Mouse (Mus musculus) cerebellum, adult 11 months (tissue): ENCODE measurements around the gene Fos.

Experiments used
- DNase-seq: peaks from one replicate; pipeline ENCODE4 v3.0.0; 2022

Fos gene

DNA sequence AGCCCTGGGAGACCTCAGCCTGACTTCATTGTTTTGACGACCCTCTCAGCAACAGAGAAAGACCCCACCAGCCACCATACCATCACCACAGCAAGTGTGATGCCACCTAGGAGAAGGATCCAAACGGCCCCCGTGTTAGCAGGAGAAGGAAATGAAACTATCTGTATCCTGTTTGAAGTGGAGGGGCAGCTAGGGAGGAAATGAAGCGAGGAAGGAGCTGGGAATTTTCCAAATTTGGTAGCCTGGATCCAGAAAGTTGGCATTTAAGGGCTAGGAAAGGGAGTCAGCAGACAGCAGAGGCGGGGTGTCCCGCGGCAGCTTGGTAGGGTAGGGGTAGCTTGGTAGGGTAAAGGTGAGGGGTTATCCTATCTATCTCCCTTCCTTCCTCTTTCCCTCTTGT lies 10.9 kb upstream of the Fos start:
- no peak for DNase-seq

DNA sequence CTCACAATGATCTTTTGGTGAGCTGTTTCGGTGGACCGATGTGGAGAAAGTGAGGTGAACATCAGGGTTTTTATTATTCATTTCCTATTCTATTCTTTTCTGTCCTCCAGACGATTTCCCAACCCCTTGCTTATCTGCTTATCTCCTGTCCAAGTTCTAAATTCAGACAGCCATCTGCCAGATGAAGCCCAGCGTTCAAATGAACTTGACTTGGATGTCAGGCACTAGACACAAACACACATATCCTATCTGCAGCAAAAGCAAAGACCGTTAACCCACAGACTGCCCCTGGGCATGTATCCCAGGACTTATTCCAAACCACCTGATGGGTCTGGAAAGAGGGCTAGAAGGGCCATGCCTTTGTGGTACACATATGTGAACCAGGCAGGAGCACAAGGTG lies 9.3 kb upstream of the Fos start:
- no peak for DNase-seq

DNA sequence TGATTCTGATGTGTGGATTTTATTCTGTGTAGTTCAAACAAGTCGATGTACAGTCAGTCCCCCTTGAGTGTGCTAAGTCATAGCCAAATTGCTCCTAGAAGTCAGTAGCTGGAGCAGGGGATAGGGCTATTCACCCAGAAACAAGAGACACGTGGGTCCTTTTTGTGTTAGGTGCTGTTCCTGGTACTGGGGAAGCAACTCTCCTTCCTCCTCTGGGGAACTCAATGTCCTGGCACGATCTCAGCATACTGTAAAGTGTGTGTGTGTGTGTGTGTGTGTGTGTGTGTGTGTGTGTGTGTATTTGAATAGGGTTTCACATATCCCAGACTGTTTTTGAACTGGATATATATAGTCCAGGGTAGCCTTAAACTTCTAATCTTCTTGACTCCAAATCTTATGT lies 8.8 kb upstream of the Fos start:
- DNase-seq: no peak

DNA sequence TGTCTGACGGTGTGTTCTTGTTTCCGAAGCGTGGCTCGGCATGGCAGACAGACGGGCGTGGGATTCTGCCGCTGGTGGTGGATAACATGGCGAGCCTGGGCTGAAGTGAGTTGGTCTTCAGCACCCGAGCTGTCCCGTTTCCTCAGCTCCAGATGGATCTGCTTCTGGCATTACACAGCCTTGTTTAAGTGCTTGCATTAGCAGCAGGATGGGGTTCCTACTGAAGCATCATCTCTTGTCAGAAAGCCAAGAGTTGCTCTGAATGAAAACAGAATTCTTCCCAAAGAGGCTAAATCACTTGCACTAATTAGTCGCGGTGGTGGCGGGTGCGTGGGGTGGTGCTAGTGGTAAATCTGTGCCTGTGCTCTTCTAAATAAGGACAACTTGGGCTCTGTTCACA lies 5.8 kb upstream of the Fos start:
- no peak for DNase-seq

DNA sequence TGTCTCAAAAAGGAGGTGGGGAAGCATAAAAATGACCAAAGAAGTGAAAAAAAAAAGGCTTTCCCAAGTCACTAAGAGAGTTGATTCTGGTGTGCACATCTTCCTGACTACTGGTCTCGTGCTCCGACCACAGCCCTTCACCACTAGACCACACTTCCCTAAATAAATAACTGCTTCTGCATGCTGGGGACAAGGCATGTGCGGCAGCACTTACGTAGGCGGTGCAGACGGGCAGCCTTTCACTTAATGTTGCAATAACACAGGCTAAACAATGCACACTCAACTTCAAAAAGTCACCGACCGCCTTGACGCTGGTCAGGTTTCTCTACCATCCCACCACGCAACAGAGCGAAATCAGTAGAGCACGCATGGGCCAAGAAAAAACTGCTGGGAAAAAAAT lies 5.0 kb upstream of the Fos start:
- DNase-seq: no peak

DNA sequence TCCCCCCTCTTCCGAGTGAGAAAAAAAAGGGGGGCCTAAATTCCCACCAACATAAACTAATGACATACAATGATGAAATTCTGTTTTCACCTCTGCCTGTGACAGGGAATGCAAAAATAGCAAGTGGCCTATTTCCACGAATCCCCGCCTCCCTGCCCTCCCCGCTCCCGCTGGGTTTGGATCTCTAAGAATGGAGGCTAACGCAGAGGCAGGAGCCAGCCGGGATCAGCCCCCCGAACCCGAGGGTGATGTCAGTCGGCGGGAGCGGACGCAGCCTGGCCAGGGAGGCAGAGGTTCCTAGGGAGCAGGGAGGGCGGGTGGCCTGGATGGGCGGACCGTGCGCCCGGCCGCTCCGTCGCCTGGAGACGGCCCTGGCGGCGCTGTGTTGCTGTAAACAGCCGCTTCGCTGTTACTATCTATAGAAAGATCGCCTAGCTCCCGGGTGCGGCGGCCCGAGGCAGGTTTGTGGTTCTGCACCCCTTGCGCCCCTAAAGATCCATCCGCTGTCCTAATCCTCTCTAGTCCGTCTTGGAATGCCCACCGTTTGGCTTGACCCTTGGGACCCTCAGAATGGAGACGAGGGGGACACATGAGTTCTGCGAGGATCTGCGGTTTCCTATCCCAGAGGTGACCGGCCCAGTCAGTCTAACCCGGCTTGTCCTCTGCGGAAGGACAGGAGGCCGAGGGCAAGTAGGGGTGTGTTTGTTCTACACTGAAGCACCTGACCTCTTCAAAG lies 1.6 kb upstream of the Fos start:
- DNase-seq: peak; percentile 59

DNA sequence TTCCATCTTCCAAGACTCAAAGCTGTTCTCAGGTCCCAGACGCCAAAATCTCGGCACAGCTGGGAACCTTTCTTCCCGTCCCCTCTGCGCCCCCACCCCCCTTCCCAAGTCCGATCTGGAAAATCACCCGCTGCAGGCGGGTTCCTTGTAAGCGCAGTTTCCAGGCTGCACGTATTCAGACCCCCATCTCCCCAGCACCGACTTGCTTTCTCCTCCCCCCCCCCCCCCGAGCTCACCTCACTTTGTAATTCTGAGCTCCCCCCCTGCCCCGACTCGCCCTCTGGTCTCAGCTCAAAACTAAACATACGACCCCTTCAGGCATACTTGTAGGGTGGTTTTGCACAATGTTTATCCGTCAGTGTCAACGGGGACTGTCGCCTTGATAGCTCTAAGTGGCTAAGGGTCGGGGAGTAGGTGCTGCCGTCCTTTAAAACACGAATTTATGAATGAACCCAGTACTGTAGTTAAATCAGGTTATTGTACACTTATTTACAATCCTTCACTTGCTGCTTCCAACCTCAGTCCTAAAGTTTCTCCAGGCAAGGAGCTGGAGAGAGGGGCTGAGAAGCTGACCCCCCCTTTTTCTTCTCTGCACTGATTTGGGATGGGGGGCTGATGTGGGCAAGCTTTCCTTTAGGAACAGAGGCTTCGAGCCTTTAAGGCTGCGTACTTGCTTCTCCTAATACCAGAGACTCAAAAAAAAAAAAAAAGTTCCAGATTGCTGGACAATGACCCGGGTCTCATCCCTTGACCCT lies 857 bp upstream of the Fos start:
- DNase-seq: no peak

DNA sequence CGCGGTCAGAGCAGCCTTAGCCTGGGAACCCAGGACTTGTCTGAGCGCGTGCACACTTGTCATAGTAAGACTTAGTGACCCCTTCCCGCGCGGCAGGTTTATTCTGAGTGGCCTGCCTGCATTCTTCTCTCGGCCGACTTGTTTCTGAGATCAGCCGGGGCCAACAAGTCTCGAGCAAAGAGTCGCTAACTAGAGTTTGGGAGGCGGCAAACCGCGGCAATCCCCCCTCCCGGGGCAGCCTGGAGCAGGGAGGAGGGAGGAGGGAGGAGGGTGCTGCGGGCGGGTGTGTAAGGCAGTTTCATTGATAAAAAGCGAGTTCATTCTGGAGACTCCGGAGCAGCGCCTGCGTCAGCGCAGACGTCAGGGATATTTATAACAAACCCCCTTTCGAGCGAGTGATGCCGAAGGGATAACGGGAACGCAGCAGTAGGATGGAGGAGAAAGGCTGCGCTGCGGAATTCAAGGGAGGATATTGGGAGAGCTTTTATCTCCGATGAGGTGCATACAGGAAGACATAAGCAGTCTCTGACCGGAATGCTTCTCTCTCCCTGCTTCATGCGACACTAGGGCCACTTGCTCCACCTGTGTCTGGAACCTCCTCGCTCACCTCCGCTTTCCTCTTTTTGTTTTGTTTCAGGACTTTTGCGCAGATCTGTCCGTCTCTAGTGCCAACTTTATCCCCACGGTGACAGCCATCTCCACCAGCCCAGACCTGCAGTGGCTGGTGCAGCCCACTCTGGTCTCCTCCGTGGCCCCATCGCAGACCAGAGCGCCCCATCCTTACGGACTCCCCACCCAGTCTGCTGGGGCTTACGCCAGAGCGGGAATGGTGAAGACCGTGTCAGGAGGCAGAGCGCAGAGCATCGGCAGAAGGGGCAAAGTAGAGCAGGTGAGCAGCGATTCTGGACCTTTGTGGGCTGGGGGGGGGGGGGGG lies 875 bp downstream of the Fos start:
- DNase-seq: peak; percentile 63

DNA sequence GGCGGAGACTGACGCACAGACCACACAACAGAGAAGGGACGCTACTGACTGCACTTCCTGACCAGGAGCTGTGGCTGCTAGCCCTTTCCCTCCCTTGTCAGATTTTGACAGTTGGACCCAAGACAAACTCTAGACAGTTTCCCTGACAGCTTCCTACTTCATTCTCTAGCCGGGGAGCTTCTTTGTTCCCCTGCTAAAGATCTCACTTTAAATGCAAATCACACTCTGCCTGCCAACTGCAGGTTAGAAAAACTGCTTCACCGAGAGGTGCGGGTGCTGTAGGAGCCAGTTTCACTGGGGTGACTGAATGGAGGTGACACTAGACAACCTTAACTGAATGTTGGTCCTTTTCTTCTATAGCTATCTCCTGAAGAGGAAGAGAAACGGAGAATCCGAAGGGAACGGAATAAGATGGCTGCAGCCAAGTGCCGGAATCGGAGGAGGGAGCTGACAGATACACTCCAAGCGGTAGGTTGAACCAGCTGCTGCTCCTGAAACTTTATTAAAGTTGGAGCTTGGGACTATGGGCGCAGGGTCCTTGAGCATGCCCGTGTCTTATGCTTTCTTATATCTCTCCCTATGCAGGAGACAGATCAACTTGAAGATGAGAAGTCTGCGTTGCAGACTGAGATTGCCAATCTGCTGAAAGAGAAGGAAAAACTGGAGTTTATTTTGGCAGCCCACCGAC lies 1.7 kb downstream of the Fos start:
- no peak for DNase-seq

DNA sequence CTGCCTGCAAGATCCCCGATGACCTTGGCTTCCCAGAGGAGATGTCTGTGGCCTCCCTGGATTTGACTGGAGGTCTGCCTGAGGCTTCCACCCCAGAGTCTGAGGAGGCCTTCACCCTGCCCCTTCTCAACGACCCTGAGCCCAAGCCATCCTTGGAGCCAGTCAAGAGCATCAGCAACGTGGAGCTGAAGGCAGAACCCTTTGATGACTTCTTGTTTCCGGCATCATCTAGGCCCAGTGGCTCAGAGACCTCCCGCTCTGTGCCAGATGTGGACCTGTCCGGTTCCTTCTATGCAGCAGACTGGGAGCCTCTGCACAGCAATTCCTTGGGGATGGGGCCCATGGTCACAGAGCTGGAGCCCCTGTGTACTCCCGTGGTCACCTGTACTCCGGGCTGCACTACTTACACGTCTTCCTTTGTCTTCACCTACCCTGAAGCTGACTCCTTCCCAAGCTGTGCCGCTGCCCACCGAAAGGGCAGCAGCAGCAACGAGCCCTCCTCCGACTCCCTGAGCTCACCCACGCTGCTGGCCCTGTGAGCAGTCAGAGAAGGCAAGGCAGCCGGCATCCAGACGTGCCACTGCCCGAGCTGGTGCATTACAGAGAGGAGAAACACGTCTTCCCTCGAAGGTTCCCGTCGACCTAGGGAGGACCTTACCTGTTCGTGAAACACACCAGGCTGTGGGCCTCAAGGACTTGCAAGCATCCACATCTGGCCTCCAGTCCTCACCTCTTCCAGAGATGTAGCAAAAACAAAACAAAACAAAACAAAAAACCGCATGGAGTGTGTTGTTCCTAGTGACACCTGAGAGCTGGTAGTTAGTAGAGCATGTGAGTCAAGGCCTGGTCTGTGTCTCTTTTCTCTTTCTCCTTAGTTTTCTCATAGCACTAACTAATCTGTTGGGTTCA lies 2.5 kb downstream of the Fos start:
- no peak for DNase-seq

DNA sequence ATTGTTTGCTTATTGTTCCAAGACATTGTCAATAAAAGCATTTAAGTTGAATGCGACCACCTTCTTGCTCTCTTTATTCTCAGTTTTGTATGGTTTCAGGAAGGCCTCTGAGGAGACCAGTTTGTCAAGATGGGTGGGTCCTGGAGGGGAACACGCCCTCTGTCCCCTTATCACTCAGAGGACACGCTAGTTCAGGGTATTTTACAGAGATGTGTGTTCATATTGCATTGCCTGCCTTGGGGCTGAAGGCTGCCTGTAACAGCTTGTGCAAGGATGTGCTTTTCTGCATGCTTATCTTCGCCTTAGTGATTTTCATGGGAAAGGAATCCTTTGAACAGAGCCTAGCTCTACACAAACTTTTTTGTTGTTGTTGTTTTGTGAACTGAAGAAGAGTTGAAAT lies 3.5 kb downstream of the Fos start:
- no peak for DNase-seq

DNA sequence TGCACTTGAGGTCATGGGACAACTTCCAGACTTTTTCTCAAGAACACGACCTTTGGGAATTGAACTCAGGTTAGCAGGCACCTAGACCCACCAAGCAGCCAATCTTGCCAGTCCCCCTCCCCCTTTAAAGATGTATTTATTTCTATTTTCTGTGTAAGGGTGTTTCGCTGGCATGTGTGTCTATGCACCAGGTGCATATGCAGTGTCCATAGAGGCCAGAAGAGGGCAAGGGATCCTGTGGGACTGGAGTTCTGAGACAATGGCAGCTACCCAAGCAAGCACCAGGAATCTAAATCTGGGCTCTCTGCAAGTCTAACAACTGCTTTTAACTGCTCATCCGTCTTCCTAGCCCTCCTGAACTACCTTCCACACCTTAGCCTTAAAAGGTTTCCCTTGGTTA lies 4.1 kb downstream of the Fos start:
- no peak for DNase-seq

DNA sequence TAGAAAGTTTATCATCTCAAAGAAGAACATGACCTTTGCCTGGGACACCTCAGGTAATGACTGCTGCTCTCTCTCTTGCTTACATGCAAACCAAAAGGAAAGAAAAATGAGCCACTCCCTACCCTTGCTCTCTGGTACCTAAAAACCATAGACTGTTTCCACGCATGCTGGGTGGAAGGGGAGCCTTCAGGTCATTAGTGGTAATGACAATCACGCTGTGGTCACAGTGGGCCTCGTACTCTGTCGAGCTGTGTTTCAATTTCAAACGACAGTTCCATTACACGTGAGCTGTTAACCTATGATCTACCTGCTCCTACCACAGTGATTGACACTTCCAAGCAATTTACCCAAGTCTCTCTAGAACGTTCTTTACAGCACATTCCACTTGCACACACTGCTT lies 5.0 kb downstream of the Fos start:
- no peak for DNase-seq

DNA sequence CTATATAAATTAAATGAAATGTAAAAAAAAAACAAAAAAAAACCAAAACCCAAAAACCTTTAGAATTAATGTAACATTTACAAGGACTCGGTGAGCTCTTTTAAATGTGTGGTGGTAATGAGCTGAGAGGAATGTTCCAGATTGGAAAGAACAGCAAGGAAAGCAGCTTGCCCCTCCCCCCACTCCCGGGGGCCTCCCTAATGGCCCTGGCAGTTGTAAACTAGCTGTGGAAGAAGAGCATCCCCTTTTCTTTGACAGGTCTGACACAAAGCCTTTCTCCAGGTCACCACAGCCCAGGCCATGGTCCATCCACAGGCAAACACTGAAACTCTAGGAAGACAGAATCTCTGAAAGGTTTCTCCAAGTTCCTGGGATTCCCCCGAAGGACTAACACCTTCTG lies 5.5 kb downstream of the Fos start:
- no peak for DNase-seq

DNA sequence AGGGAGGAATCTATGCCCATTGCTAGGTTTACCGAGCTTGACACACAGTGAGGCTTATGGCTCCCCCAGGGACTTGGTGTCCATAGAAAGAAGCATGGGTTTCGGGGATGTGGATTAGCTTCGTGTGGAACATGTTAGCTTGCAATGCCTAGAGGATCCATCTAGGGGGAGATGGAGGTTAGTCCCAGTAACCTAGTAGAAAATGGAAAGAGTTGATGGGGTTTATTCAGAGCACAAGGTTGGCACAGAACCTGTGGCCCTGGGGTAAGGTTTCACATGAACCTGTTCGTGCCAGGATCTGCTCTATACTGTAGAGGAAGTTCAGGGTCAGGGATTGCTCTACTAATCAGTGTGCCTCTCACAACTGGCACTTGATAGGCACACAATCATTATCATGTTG lies 9.5 kb downstream of the Fos start:
- DNase-seq: no peak

DNA sequence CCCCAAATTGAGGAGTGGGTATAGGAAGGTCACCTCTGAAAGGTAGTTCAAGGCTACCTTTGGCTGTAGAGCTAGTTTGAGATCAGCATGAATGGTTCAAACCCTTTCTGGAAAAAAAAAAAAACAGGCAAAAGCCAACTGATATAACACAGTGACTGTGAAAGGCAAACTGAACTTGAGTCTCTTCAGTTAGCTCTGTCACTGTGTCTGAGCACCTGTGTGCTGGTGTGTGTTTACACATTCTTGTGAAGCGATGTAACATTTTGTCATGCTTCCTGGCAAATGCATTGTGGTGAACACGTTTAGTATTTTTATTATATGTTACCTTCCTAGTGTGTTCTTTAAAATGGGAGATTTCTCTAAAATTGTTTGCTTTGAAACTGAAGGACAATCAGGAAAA lies 11.0 kb downstream of the Fos start:
- DNase-seq: no peak

DNA sequence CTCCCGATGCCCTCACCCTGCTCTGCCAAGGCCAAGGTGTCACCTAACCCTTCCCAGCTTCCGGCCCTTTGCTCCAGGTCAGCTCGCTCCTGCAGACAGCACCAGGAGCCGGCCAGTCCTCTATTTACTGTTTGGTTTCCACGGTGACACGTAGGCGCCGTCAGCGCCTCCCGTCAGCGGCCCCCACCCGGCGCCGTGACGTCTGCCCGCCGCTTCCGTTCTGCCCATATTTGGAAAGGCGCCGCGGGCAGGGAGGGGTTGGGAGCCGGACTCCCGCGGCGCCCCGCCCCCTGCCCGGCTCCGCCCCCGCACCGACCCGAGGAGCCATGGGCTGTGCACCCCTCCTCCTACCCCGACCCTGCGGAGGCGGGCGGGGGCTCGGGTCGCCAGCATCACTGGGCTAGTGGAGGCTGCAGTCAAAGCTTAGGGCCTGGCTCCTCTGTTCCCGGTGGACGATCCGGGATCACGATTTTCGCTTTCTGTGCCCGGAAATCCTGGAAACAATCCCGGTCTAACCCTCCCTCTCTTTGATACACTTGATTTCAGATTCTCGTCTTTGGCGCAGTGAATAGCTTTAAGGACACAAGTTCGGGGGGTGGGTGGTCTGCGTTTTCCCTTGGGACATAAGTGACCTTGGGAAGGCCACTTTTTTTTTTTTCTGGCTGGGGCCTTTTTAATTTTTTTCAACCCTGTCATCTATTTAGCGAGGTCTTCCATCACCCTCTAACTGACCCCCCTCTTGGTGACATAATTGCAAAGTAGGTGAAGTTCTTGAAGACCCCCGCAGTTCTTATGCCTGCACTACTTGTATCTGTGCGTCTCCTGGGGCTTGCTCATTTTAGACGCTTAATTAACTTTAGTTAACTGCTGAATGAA lies 12.4 kb downstream of the Fos start:
- peak; percentile 91 for DNase-seq

DNA sequence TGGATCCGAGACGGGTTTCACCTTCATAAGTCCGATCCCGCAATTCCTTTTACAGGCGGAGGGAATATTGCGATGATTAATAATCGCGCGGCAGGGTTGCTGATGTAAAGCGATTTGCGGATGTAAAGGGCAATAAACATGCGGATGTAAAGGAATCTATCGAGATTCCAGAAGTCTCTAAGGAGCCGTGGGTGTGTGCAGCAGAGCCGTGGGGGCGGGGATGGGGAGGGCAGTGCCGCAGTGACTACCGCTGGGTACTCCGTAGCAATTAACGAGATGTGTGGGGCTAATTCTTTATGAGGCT lies 13.0 kb downstream of the Fos start:
- no peak for DNase-seq

DNA sequence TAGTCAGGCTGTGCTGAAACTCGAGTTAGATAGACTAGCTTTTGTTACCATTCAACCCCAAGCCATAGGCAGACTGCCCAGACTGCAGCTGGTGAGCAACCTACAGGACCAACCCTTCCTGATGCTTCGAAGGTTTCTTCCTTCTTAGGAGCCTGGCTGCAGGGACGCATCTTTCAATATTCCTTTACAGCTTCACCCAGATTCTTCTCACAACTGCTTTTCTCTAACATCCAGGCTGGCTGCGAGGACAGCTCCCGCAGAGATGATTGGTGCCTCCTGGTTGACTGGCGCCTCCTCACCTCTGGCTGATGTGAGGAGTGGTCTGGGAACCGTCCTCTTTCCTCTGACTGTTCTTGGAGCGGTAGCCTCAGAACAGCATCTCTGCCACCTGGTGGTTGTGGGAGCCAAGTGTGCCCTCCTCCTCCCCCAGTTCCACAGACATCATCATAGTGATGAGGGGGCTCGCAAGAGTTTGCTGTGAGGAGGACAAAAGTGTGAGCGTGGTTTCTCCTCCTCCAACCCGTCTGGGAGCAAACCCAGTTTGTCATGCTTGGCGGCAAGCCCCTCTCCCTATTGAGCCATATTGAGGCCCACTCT lies 14.0 kb downstream of the Fos start:
- DNase-seq: peak; percentile 57

DNA sequence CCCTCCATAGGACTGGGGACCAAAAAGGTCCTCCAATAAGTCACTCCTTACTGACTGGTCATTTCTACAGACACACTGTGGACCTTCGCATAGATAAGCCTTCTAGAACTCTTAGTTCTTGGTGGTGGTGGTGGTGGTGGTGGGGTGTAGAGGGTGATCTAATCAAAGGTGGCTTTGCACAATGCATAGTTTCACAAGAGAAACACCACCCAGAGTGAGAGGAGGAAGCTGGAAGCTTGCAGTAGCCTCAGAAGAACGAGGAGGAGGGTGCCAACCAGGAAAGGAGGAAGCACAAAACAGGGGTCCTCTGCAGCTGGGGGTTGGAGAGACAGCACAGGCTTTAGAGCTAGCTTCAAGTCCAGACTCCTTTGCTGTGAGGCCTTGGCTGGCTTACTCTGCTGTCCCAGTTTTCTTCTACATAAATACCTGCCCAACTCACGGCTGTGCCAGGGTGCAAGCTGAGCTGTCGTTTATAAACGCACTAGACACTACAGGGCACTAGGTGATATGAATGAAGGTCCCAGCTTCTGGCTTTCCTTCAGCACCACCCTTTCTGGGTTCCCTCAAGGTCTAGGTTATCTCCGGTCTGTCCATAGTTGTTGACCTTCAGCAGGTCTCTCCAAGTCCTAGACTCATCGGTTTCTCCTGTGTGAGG lies 15.7 kb downstream of the Fos start:
- no peak for DNase-seq
